Mouse (Mus musculus) ES-Bruce4 (cell line): ENCODE data around the gene Slc16a13. TPM values are rescaled to one million over a fixed set of nuclear protein-coding genes. Genes with fewer than 3 reads are reported as not detected.

Source experiments
- H3K27ac ChIP-seq: 2 replicates; pipeline ENCODE4 v1.5.1; 2012; ENCODE audit warnings: low read length, inconsistent platforms; ENCODE audit not compliant: insufficient read depth
- H3K27me3 ChIP-seq: 2 replicates; pipeline ENCODE4 v1.6.1; 2012; ENCODE audit warnings: mild to moderate bottlenecking, low read length, inconsistent platforms; ENCODE audit not compliant: control insufficient read depth, poor library complexity, insufficient read depth, severe bottlenecking
- H3K36me3 ChIP-seq: 2 replicates; pipeline ENCODE4 v1.6.1; 2012; ENCODE audit warnings: inconsistent platforms, mild to moderate bottlenecking, low read length, moderate library complexity; ENCODE audit not compliant: control insufficient read depth, poor library complexity, insufficient read depth, severe bottlenecking
- H3K4me1 ChIP-seq: one replicate; pipeline ENCODE4 v1.8.1; 2011; ENCODE audit warnings: low read length; ENCODE audit not compliant: control insufficient read depth, insufficient read depth
- H3K4me3 ChIP-seq: 2 replicates; pipeline ENCODE4 v1.5.1; 2011; ENCODE audit warnings: low read depth, mild to moderate bottlenecking, low read length
- H3K9ac ChIP-seq: 2 replicates; pipeline ENCODE4 v1.6.1; 2012; ENCODE audit warnings: low read depth, mild to moderate bottlenecking, inconsistent platforms; ENCODE audit not compliant: poor library complexity, severe bottlenecking
- H3K9me3 ChIP-seq: replicated peaks from 2 replicates; pipeline ENCODE4 v1.6.1; 2012; ENCODE audit warnings: mild to moderate bottlenecking, low read length, inconsistent platforms; ENCODE audit not compliant: control insufficient read depth, poor library complexity, insufficient read depth, severe bottlenecking
- CTCF ChIP-seq: IDR thresholded peaks from one replicate; pipeline ENCODE4 v1.8.1; 2011; ENCODE audit warnings: low read depth, low read length
- EP300 ChIP-seq: IDR thresholded peaks from 2 replicates; pipeline ENCODE4 v1.6.1; 2011; ENCODE audit warnings: low read depth, low read length; ENCODE audit not compliant: insufficient read depth
- POLR2A ChIP-seq: IDR thresholded peaks from one replicate; pipeline ENCODE4 v1.8.1; 2011; ENCODE audit warnings: low read length; ENCODE audit not compliant: insufficient read depth
- polyA plus RNA-seq: library from polyadenylated mRNA; stranded (reverse); fragments of >200 nt; gene quantifications from 2 replicates; pipeline ENCODE4 v1.2.4, GENCODE M21; 2011; ENCODE audit warnings: low read depth; ENCODE audit not compliant: missing spikeins, insufficient read depth, insufficient read length

Gene Slc16a13
- polyA plus RNA-seq, 1 experiment: 8.9 TPM

- peak overlapping the region; percentile 56 for H3K9ac ChIP-seq
- TF ChIP-seq EP300: no peak
- TF ChIP-seq CTCF: no peak
- no peak for TF ChIP-seq POLR2A
- peak overlapping the region; percentile 35 for H3K27ac ChIP-seq
- H3K36me3 ChIP-seq: 0 out of 2 replicates have a peak, but pooled peaks cover 3% of the 10 kb centered on the region
- H3K9me3 ChIP-seq: no peaks in the 10 kb centered on the region
- H3K4me3 ChIP-seq: peak overlapping the region; percentile 78
- H3K27me3 ChIP-seq: no peaks in the 10 kb centered on the region
- H3K4me1 ChIP-seq: peaks cover 5% of the 10 kb centered on the region
Observed at GRCm38 (mm10) chr11:70221603-70222500, 988 bp upstream of the Slc16a13 start.

DNA sequence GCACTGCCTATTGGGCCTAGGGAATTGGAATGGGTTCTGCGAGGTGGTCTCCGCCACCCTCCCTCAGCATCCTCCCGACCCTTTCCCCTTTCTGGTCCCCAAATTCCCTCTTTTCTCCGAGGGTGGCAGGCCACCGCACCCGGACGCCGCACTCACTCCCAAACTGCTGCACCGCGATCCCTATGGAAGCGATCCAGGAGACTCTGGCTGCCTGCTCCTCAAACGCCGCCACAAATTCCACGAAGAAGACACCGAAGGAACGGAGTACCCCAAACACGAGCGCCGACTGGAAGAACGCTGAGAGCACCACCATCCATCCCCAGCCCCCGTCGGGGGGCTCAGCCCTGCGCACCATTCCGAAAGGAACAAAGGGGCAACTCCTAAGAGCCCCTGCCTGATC lies 541 bp downstream of the Slc16a13 start:
- Histone ChIP-seq H3K4me3 (peak overlapping the region; percentile 59), H3K27me3 (no peaks in the 10 kb centered on the region), H3K4me1 (peaks cover 2% of the 10 kb centered on the region), H3K9ac (peak overlapping the region; percentile 56), H3K36me3 (0 out of 2 replicates have a peak, but pooled peaks cover 3% of the 10 kb centered on the region), H3K9me3 (no peaks in the 10 kb centered on the region), H3K27ac (peak overlapping the region; percentile 65)
- TF ChIP-seq EP300 (no peak), POLR2A (no peak), CTCF (no peak)

- Histone ChIP-seq H3K27ac (peak overlapping the region; percentile 65; the same call in 1 of the 2 replicates), H3K9me3 (no peaks in the 10 kb centered on the region), H3K4me1 (peaks cover 2% of the 10 kb centered on the region), H3K27me3 (no peaks in the 10 kb centered on the region), H3K36me3 (0 out of 2 replicates have a peak, but pooled peaks cover 3% of the 10 kb centered on the region), H3K9ac (peak overlapping the region; percentile 56), H3K4me3 (peak overlapping the region; percentile 59)
- TF ChIP-seq CTCF: no peak
- TF ChIP-seq EP300: no peak
- TF ChIP-seq POLR2A: no peak
Observed at GRCm38 (mm10) chr11:70219873-70220272, 991 bp downstream of the Slc16a13 start.

GRCm38 (mm10) chr11:70218741-70219470 lies 2.0 kb downstream of the Slc16a13 start:
- no peaks in the 10 kb centered on the region for H3K9me3 ChIP-seq
- H3K27ac ChIP-seq: no peak overlapping the region
- no peaks in the 10 kb centered on the region for H3K27me3 ChIP-seq
- no peak for TF ChIP-seq EP300
- TF ChIP-seq CTCF: no peak
- TF ChIP-seq POLR2A: no peak
- H3K36me3 ChIP-seq: 0 out of 2 replicates have a peak, but pooled peaks cover 3% of the 10 kb centered on the region
- H3K4me3 ChIP-seq: no peak overlapping the region
- H3K4me1 ChIP-seq: peaks cover 2% of the 10 kb centered on the region
- no peak overlapping the region for H3K9ac ChIP-seq

GRCm38 (mm10) chr11:70218039-70218438 lies 2.8 kb downstream of the Slc16a13 start:
- Histone ChIP-seq H3K27me3 (no peaks in the 10 kb centered on the region), H3K4me3 (no peak overlapping the region), H3K9ac (no peak overlapping the region), H3K36me3 (no peaks in the 10 kb centered on the region), H3K27ac (no peak overlapping the region), H3K9me3 (no peaks in the 10 kb centered on the region), H3K4me1 (peaks cover 2% of the 10 kb centered on the region)
- TF ChIP-seq EP300: no peak
- TF ChIP-seq POLR2A: no peak

- Histone ChIP-seq H3K9ac (no peak overlapping the region), H3K4me1 (no peaks in the 10 kb centered on the region), H3K9me3 (no peaks in the 10 kb centered on the region), H3K27me3 (no peaks in the 10 kb centered on the region), H3K27ac (no peak overlapping the region), H3K36me3 (no peaks in the 10 kb centered on the region), H3K4me3 (no peak overlapping the region)
- TF ChIP-seq EP300 (no peak), POLR2A (no peak), CTCF (no peak)
Observed at GRCm38 (mm10) chr11:70216103-70216502, 4.8 kb downstream of the Slc16a13 start.
